Mouse (Mus musculus): ENCODE measurements around the gene Itgb7.

DNA sequence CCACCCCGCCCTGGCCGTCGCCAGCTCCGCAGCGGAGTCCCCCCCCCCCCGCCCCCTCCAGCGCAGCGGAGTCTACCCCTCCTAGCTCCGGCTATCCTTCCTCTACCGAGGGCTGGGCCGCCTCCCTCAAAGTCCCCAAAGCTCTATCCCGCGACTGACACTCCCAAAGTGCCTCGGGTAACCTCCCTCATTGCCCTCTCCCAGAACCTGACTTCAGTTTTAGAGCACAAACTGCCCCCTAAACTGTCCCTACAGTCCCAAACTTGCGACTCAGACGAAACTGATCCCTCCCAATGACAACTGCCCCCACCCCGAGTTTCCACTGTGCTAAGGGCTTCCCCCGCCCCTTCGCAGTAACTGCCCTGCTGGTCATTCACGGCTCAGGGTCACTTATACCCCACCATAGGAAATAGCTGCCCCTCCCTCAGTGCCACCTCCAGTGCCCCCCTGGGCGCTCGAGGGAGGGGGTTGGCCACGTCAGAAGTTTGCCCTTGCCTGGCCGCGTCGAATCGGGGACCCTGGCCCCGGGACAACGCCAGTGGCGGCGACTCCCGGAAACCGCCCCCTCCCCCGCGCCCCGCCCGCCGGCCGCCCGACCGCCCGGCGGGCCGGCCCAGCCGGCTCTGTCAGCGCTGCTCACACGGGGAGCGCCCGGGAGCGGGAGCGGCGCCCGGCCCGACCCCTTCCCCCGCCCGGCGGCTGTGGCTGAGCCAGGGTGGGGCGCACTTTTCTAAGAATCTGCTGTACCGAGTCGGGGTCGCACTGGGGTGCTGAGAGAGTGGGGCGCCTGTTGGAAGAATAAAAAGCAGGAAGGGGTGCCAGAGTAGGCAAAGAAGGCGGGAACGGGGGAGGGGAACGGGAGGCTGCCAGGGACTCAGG, 15.7 kb upstream of the Itgb7 start:
- TF ChIP-seq CTCF (IDR thresholded peaks at IDR 0.05; ENCODE audit: borderline replicate concordance, extremely low read depth, insufficient read depth, insufficient read length), result no peak
- no peak for TF ChIP-seq POLR2A (IDR thresholded peaks at IDR 0.05; ENCODE audit: borderline replicate concordance, extremely low read depth, insufficient read depth, insufficient read length, poor library complexity, severe bottlenecking)
